ENCODE assay signal across 23 mouse cellular contexts in genomic region chr4:97615031-97615430, GRCm38 (mm10).
DNase-seq lines count a peak whose midpoint lies in the region; ATAC-seq and TF ChIP-seq lines count a peak whose summit lies in the region.
"Had no signal": no experiment of that assay in that cellular context is flagged by ENCODE, and none has a peak within 500 bp of the region (broad histone marks: within the 10 kb centered on the region; RNA-seq: fewer than 3 reads in every experiment).

No protein-coding gene starts in this region.

- WGBS in kidney, adult 2 months: 67% methylated on average over 3 of the region's 3 CpGs
- WGBS in intestine, embryonic 14.5 days: 76% methylated on average over 3 of the region's 3 CpGs
- 56% methylated on average over 3 of the region's 3 CpGs for WGBS in liver, embryonic 13.5 days (ENCODE audit: insufficient replicate concordance)
- 54% methylated on average over 3 of the region's 3 CpGs for WGBS in liver, postnatal 0 days (ENCODE audit: insufficient replicate concordance)

- H3K36me3 ChIP-seq in kidney, adult 2 months (ENCODE audit: control insufficient read depth, insufficient read depth, low read length): no peaks in the 10 kb centered on the region
- H3K36me3 ChIP-seq in intestine, embryonic 14.5 days (ENCODE audit: control insufficient read depth, insufficient read depth, low read length): no peaks in the 10 kb centered on the region
- no peaks in the 10 kb centered on the region for H3K36me3 ChIP-seq in liver, embryonic 13.5 days
- H3K36me3 ChIP-seq in liver, postnatal 0 days (replicated peaks; ENCODE audit: insufficient read depth, low read length): no peaks in the 10 kb centered on the region
- H3K36me3 ChIP-seq: embryonic facial prominence, embryonic 15.5 days; forebrain, embryonic 10.5 days; G1E; heart, embryonic 13.5 days had no signal

- no peaks in the 10 kb centered on the region for H3K9me3 ChIP-seq in intestine, embryonic 14.5 days (ENCODE audit: control insufficient read depth, low read length)
- no peaks in the 10 kb centered on the region for H3K9me3 ChIP-seq in liver, embryonic 13.5 days (replicated peaks)
- no peaks in the 10 kb centered on the region for H3K9me3 ChIP-seq in liver, postnatal 0 days (ENCODE audit: low read length)
- H3K9me3 ChIP-seq: embryonic facial prominence, embryonic 15.5 days; forebrain, embryonic 10.5 days; heart, embryonic 13.5 days had no signal

- TF ChIP-seq CTCF in kidney, adult 2 months (conservative IDR thresholded peaks at IDR 0.05; ENCODE audit: insufficient read depth, insufficient read length, low read depth, low read length): no peak
- TF ChIP-seq CTCF in liver, postnatal 0 days (IDR thresholded peaks at IDR 0.05; ENCODE audit: low read depth): no peak

- no peak overlapping the region for H3K27ac ChIP-seq in kidney, adult 2 months (ENCODE audit: insufficient read depth, low read depth, low read length)
- no peak overlapping the region for H3K27ac ChIP-seq in intestine, embryonic 14.5 days (ENCODE audit: low read depth)
- no peak overlapping the region for H3K27ac ChIP-seq in liver, embryonic 13.5 days
- no peak overlapping the region for H3K27ac ChIP-seq in liver, postnatal 0 days (ENCODE audit: low read depth)
- H3K27ac ChIP-seq: embryonic facial prominence, embryonic 15.5 days; forebrain, embryonic 10.5 days; gastrocnemius, adult 2 months; heart, embryonic 13.5 days had no signal

- no peak overlapping the region for H3K4me3 ChIP-seq in kidney, adult 2 months (ENCODE audit: insufficient read depth, low read depth, low read length)
- no peak overlapping the region for H3K4me3 ChIP-seq in intestine, embryonic 14.5 days (ENCODE audit: low read depth, low read length)
- H3K4me3 ChIP-seq in liver, embryonic 13.5 days (replicated peaks): no peak overlapping the region
- no peak overlapping the region for H3K4me3 ChIP-seq in liver, postnatal 0 days (ENCODE audit: low read depth, low read length)
- H3K4me3 ChIP-seq: embryonic facial prominence, embryonic 15.5 days; erythroblast, embryonic 14.5 days; forebrain, embryonic 10.5 days; gastrocnemius, adult 2 months; heart, embryonic 13.5 days had no signal

- ATAC-seq in intestine, embryonic 14.5 days (replicated peaks; ENCODE audit: low FRiP score, low TSS enrichment, low read depth): no peak
- peak; percentile 51; the same call in 1 of the 2 replicates for ATAC-seq in liver, embryonic 13.5 days (ENCODE audit: low read depth)
- ATAC-seq in liver, postnatal 0 days: peak; percentile 71
- ATAC-seq: CD4-positive, CD25-positive, alpha-beta regulatory T cell, adult 4 months; forebrain, embryonic 14.5 days had no signal

- no peak for TF ChIP-seq POLR2A in kidney, adult 2 months (IDR thresholded peaks at IDR 0.05; ENCODE audit: low read depth, low read length)

- H3K9ac ChIP-seq in intestine, embryonic 14.5 days (ENCODE audit: low read length): no peak overlapping the region
- no peak overlapping the region for H3K9ac ChIP-seq in liver, embryonic 13.5 days
- no peak overlapping the region for H3K9ac ChIP-seq in liver, postnatal 0 days (replicated peaks)
- H3K9ac ChIP-seq: embryonic facial prominence, embryonic 15.5 days; heart, embryonic 13.5 days had no signal

- H3K4me2 ChIP-seq in intestine, embryonic 14.5 days (ENCODE audit: low read length): no peak overlapping the region
- no peak overlapping the region for H3K4me2 ChIP-seq in liver, embryonic 13.5 days
- no peak overlapping the region for H3K4me2 ChIP-seq in liver, postnatal 0 days (ENCODE audit: low read depth, low read length)
- H3K4me2 ChIP-seq: embryonic facial prominence, embryonic 15.5 days; heart, embryonic 13.5 days had no signal

- TF ChIP-seq EP300 in liver, postnatal 0 days (IDR thresholded peaks at IDR 0.05; ENCODE audit: low read depth): no peak

- no peaks in the 10 kb centered on the region for H3K27me3 ChIP-seq in kidney, adult 2 months (replicated peaks; ENCODE audit: control insufficient read depth, insufficient read depth, low read length)
- no peaks in the 10 kb centered on the region for H3K27me3 ChIP-seq in intestine, embryonic 14.5 days (replicated peaks; ENCODE audit: control insufficient read depth, insufficient read depth, low read length)
- no peaks in the 10 kb centered on the region for H3K27me3 ChIP-seq in liver, embryonic 13.5 days
- no peaks in the 10 kb centered on the region for H3K27me3 ChIP-seq in liver, postnatal 0 days (ENCODE audit: insufficient read depth, low read length)
- H3K27me3 ChIP-seq: embryonic facial prominence, embryonic 15.5 days; heart, embryonic 13.5 days had no signal

- DNase-seq in kidney, adult 2 months: peak; percentile 10
- no peak for DNase-seq in kidney, adult 8-10 months
- peak; percentile 20 for DNase-seq in intestine, embryonic 14.5 days (ENCODE audit: low spot score)
- no peak for DNase-seq in liver, embryonic 13.5 days
- DNase-seq in liver, postnatal 0 days: no peak
- DNase-seq in retina, postnatal 1 day: no peak
- no peak for DNase-seq in retina, embryonic 14.5 days (ENCODE audit: low spot score)
- DNase-seq: adrenal gland, adult 8-10 months; adrenal gland, postnatal 36 days; B cell, adult 2 months; cerebellum, adult 8-10 months; cerebellum, postnatal 14 days; embryo, embryonic 11 days; gastrocnemius, adult 2 months; gastrocnemius, postnatal 25 days; heart, postnatal 36 days had no signal

- H3K4me1 ChIP-seq in kidney, adult 2 months (ENCODE audit: control insufficient read depth, insufficient read depth, low read length): no peaks in the 10 kb centered on the region
- H3K4me1 ChIP-seq in intestine, embryonic 14.5 days (replicated peaks; ENCODE audit: control insufficient read depth, insufficient read depth, low read length): peaks cover 14% of the 10 kb centered on the region; the same call in 1 of the 2 replicates
- H3K4me1 ChIP-seq in liver, embryonic 13.5 days (replicated peaks): 0 out of 2 replicates have a peak, but pooled peaks cover under 1% of the 10 kb centered on the region
- H3K4me1 ChIP-seq in liver, postnatal 0 days (ENCODE audit: insufficient read depth): no peaks in the 10 kb centered on the region

Comparison
In these comparisons a context has a peak if more than half of its experiments do, and no peak if none do; other contexts are left out.
1. DNase-seq: peak in kidney, adult 2 months (single experiment) and intestine, embryonic 14.5 days (single experiment); none in kidney, adult 8-10 months (0 of 2), liver, embryonic 13.5 days (single experiment), liver, postnatal 0 days (single experiment), retina, postnatal 1 day (single experiment) and retina, embryonic 14.5 days (single experiment).